Mouse (Mus musculus) frontal cortex, postnatal 10 days (tissue): ENCODE measurements around the gene Rnf212.

Experiments used
- DNase-seq, 2 experiments: peaks; one replicate each; pipeline ENCODE4 v3.0.0; 2022; ENCODE audit warnings: low spot score in 2 of 2, mixed read lengths in 1 of 2

Rnf212 gene

GRCm38 (mm10) chr5:108713096-108713495, 61.7 kb downstream of the Rnf212 start:
- no peak for DNase-seq

GRCm38 (mm10) chr5:108711968-108712367, 62.8 kb downstream of the Rnf212 start:
- DNase-seq = no peak

- no peak for DNase-seq
Measured at GRCm38 (mm10) chr5:108708981-108709731, 65.6 kb downstream of the Rnf212 start.

DNA sequence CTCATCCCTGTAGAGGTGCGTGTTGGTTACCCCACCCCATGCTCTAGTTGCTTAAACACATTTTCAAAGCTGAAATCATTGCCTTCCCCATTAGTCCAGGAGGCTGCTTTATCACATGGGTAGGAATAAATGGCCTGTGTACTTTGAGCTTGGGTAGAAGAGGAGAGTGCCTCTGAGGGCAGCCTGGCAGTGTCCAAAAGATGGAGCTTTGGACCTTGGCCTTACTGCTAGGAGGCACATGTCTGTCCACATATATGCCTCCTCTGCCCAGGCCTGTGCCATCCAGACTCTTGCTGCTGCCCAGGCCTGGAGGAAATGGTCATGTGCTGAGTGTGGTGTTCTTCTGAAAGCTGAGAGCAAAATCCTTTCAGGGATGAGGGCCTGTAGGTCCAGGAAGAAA, 66.4 kb downstream of the Rnf212 start:
- DNase-seq = no peak

GRCm38 (mm10) chr5:108707758-108708157, 67.0 kb downstream of the Rnf212 start:
- DNase-seq = no peak

GRCm38 (mm10) chr5:108703754-108704626, 70.8 kb downstream of the Rnf212 start:
- no peak for DNase-seq

DNA sequence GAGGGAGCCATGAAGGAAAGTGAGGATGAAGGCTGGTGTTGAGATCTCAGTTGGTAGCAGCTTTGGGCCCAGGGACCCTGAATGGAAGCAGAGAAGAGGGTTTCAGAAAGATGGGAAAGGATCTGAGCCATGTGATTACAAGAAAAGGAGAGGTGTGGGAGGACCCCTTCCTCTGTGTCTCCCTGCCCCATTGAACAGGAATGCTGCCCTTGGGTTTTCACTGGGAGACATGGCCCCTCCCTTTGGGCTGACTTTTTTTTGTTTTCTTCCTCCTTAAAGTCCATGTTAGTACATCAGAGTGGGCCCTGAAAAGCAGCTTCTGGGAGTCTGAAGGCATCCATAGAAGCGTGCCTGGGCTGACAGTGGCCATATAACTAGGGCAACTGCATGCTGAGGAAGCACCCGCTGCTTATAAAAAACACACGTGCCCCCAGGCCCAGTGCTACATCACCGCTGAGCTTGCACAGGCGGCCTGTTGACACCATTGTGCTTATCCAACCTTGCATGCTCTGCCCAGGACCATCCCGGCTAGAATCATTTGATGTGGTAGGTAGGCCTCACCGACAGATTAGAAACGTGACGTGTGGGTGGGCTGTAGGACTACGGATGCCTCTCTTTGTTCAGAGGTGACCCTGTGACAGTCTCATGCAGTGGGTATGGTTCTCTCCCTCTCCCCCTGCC, 73.3 kb downstream of the Rnf212 start:
- DNase-seq = no peak

GRCm38 (mm10) chr5:108700346-108700745, 74.4 kb downstream of the Rnf212 start:
- DNase-seq = no peak

GRCm38 (mm10) chr5:108697341-108697753, 77.4 kb downstream of the Rnf212 start:
- DNase-seq = peak; percentile 60 to 63

GRCm38 (mm10) chr5:108696542-108696941, 78.2 kb downstream of the Rnf212 start:
- no peak for DNase-seq

DNA sequence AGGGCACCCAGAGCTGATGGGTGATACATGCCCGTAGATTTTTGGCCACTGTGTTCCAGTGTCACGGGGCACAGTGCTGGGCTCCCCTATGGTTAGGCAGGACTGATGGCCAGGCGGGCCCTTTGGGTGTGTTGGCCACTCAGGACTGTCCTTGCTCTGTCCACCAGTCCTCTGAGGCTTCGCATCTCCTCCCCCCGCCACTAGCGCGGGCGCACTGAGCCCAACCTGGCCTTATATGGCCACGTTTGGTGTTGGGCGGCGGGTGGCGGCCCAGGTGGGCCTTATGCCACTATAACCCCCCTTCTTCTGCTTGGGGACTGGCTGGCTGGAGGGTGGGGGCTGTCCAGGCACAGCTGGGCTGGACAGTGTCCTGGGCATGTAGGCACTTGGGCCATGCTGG, 78.9 kb downstream of the Rnf212 start:
- DNase-seq = no peak

DNA sequence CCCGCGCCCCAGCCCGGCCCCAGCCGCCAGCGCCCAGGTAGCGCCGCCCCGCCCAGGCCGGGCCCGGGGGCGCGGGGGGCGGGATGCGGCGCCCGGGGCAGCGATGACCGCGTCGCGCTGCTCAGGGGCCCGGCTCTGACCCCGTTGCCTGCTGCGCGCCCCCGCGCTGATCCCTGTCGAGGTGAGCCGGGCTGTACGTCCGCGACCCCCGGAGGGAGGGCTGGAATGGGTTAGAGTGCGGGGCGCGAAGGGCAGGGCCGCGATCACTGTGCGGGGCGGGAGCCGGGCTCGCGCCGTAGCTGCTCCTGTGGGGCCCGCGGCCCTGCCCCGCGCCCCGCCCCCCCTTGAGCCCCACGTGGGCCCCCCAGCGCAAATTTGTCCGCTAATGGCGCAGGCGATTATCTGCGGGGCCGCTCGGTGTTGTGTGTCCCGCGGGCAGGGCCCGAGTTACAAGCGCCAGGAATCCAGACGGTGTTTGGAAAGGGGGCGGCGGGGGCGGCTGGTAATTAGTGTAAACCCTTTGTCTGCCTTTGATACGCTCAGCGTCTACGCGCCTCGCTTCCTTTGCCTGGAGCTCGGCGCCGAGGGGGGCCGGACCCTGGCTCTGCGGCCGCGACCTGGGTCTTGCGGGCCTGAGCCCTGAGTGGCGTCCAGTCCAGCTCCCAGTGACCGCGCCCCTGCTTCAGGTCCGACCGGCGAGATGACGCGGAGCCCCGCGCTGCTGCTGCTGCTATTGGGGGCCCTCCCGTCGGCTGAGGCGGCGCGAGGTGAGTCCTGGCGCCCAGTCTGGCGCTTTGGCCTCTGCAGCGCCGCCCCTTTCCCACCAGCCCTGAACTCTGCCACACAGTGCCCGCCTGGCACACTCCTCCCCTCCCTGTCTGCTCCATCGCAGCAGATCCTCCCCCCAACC, 80.2 kb downstream of the Rnf212 start:
- peak in 1 of 2 experiments; percentile 34 for DNase-seq

GRCm38 (mm10) chr5:108693872-108694288, 80.9 kb downstream of the Rnf212 start:
- DNase-seq = peak; percentile 64 to 77

DNA sequence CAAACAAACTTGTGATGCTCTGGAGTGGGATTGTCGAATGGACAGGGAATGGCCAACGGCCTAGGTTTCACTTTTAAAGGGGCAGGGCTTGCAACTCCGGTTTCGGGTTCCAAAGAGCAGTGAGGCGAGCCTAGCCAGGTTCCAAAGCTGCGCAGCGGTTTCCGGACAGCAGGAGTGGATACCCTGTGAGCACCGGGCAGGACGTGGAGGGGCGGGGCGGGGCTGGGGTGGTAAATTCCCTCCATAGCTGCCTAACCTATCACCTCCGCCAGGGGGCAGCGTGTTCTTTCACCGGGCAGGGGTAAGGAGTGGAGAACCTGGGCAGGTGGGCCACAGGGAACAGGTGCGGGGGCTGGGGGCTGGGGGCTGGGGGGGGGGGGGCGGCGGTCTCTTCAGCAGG, 82.5 kb downstream of the Rnf212 start, which contains the start of gene Fgfrl1:
Gene Fgfrl1 (plus strand): TSS at position 112 of the 400 bp plus-strand sequence.
- DNase-seq = no peak

DNA sequence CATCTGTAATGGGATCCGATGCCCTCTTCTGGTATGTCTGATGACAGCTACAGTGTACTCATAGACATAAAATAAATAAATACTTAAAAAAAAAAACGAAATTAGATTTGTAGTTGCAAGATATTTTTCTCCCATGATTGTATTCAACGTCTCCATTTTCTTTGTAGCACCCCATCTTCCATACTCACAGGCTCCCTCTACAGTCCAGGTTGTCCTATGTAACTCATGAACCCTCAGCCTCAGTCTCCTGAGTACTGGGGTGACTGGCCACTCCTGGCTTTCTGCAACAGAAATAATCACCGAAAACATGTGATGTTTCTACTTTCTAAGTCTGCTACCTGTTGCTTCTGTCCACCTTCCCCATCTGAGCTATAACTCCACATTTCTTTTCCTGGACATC, 83.6 kb downstream of the Rnf212 start:
- no peak for DNase-seq

GRCm38 (mm10) chr5:108689091-108689490, 85.7 kb downstream of the Rnf212 start:
- no peak for DNase-seq

DNA sequence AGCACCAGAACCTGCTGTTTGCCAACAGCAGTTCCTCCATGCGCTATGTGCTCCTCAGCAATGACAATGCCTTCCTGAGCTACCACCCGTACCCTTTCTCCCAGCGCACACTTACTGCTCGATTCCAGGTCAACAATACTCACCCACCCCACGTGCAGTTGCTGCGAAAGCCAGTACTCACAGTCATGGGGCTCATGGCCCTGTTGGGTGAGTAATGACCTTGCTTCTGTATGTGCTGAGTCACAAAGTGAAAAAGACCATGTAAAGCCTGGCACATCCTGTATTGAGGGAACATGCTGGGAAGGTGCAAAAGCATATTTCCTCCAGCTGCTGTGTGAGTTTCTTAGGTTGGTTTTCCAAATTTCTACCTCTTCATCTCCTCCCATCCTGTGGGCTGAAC, 93.9 kb downstream of the Rnf212 start:
- no peak for DNase-seq

GRCm38 (mm10) chr5:108679909-108680308, 94.9 kb downstream of the Rnf212 start:
- DNase-seq = no peak
